Mouse (Mus musculus) embryonic facial prominence, embryonic 15.5 days (tissue): ENCODE results near the gene Irgq. TPM values are rescaled to one million over a fixed set of nuclear protein-coding genes. Genes with fewer than 3 reads are reported as not detected.
A peak's percentile ranks its signal among the peaks of the same experiment; 100 is the strongest.

Source experiments
- ATAC-seq: fragments of 200-750 bp; cut with Nextera tagmentation; 2 replicates; pipeline ENCODE4 v1.8.0; 2017; ENCODE audit warnings: low read depth, moderate TSS enrichment; ENCODE audit not compliant: insufficient number of reproducible peaks, low FRiP score, low TSS enrichment
- H3K27ac ChIP-seq: fragments of 300-500 bp; sonication (generic); replicated peaks from 2 replicates; pipeline ENCODE4 v1.5.1; 2015; ENCODE audit warnings: mild to moderate bottlenecking, inconsistent platforms
- H3K27me3 ChIP-seq: fragments of 300-500 bp; sonication (generic); 2 replicates; pipeline ENCODE4 v1.6.1; 2015; ENCODE audit warnings: inconsistent platforms
- H3K36me3 ChIP-seq: fragments of 300-500 bp; sonication (generic); 2 replicates; pipeline ENCODE4 v1.6.1; 2015; ENCODE audit warnings: mild to moderate bottlenecking, inconsistent platforms
- H3K4me1 ChIP-seq: fragments of 300-500 bp; sonication (generic); 2 replicates; pipeline ENCODE4 v1.6.1; 2015; ENCODE audit warnings: inconsistent platforms
- H3K4me2 ChIP-seq: fragments of 300-500 bp; sonication (generic); replicated peaks from 2 replicates; pipeline ENCODE4 v1.6.1; 2015; ENCODE audit warnings: mild to moderate bottlenecking, inconsistent platforms
- H3K4me3 ChIP-seq: fragments of 300-500 bp; sonication (generic); replicated peaks from 2 replicates; pipeline ENCODE4 v1.5.1; 2015; ENCODE audit warnings: mild to moderate bottlenecking, inconsistent platforms
- H3K9ac ChIP-seq: fragments of 300-500 bp; sonication (generic); 2 replicates; pipeline ENCODE4 v1.6.1; 2015; ENCODE audit warnings: inconsistent platforms
- H3K9me3 ChIP-seq: fragments of 300-500 bp; sonication (generic); replicated peaks from 2 replicates; pipeline ENCODE4 v1.6.1; 2016; ENCODE audit warnings: inconsistent platforms
- WGBS: fragments of 180-500 bp; shearing (Covaris S2); methylation state at CpG from one replicate; pipeline ENCODE4 v1.1.7; 2015; 5-methylcytosine and 5-hydroxymethylcytosine counted together
- polyA plus RNA-seq: library from polyadenylated mRNA; unstranded; fragments of >200 nt; fragmentation: Nextera tagmentation; extraction: Ambion mirVana; gene quantifications from 2 replicates; pipeline ENCODE4 v1.2.1, GENCODE M21; 2015

Irgq gene
- polyA plus RNA-seq, 1 experiment from 2014 or later: 11.2 TPM

DNA sequence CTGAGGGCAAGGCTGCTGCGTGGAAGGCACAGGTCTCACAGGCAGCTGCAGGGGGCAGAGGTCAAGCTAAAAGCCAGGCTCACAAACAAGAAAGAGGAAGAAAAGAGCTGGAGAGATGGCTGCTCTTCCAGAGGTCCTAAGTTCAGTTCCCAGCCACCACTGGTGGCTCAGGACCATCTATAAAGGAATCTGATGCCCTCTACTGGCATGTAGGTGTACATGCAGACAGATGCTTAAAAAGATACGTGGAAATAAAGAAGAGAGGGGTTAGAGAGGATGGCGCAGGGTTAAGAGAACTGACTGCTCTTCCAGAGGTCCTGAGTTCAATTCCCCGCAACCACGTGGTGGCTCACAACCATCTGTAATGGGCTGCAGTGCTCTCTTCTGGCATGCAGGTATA is 42.0 kb downstream of the Irgq start:
- peaks cover 46% of the 10 kb centered on the region for H3K36me3 ChIP-seq
- WGBS: 60% methylated on average over 5 of the region's 5 CpGs
- H3K4me2 ChIP-seq: no peak overlapping the region
- H3K27me3 ChIP-seq: no peaks in the 10 kb centered on the region
- H3K9ac ChIP-seq: no peak overlapping the region
- no peak for ATAC-seq
- no peaks in the 10 kb centered on the region for H3K9me3 ChIP-seq
- no peaks in the 10 kb centered on the region for H3K4me1 ChIP-seq
- no peak overlapping the region for H3K27ac ChIP-seq
- no peak overlapping the region for H3K4me3 ChIP-seq

DNA sequence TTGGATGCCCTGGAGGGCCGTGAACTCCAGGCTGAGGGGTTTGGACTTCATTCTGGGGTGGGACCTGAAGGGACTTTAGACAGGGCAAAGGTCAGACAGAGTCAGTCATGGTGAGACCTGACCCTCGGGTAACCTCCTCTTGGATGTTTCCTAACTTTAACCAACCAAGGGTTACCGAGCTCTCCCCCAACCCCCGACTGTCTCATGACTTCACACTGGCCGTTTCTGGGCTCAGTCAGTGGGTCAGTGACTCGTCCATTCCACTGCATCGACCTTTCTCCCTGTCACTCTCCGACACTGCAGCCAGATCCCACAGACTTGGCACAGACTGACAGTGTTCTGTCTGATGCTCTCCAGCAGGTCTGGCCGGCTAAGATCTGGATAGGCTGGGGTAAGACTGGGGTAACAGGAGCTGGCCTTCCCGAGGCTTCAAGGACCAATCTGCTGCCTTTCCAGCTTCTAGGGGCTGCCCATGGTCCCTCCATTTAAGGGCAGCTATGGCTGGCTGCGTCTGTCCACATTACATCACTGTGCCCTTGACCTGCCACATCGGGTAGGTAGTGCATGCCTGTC is 43.8 kb downstream of the Irgq start:
- Histone ChIP-seq H3K9ac (no peak overlapping the region), H3K4me3 (no peak overlapping the region), H3K27ac (no peak overlapping the region), H3K36me3 (peaks cover 33% of the 10 kb centered on the region), H3K4me1 (no peaks in the 10 kb centered on the region), H3K4me2 (no peak overlapping the region), H3K27me3 (no peaks in the 10 kb centered on the region), H3K9me3 (no peaks in the 10 kb centered on the region)
- WGBS: 49% methylated on average over 12 of the region's 12 CpGs
- no peak for ATAC-seq

DNA sequence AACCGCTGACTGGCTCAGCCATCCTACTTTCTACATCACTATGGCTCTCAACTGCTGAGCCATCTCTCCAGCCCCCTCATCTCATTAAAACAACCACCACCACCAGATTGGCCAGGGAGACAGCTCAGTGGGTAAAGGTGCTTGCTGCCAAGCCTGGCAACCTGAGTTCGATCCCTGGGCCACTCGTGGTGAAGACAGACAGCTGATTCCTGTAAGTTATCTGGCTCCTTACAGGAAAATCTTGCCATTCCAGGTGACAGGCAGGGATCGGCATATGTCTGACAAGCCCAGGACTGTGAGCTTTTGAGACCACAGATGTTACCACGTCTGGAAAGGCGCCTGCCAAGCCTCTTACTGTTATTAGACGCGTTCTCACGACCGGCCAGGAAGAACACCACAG is 47.3 kb downstream of the Irgq start:
- no peak overlapping the region for H3K4me3 ChIP-seq
- no peak for ATAC-seq
- no peak overlapping the region for H3K27ac ChIP-seq
- no peaks in the 10 kb centered on the region for H3K9me3 ChIP-seq
- H3K4me2 ChIP-seq: no peak overlapping the region
- H3K4me1 ChIP-seq: no peaks in the 10 kb centered on the region
- H3K36me3 ChIP-seq: peaks cover 6% of the 10 kb centered on the region
- no peaks in the 10 kb centered on the region for H3K27me3 ChIP-seq
- WGBS: 86% methylated on average over 10 of the region's 10 CpGs
- H3K9ac ChIP-seq: no peak overlapping the region

DNA sequence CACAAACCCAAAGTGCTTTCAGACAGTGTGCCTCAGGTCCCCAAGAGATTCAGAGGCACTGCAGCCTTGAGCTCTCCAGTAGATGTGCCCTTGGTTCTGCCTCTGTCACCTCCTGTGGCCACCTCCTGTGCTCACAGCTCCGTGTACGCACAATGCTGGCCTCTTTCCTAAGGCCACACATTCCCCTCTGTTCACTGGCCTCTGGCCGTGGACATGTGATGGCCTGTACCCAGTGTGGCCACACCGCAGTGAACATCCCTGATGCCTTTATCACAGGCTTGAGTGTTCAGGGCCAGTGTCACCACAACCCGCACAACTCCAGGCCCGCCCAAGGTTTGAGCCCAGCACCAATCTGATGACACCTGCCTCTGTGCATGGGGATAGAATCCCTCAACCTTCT is 54.4 kb downstream of the Irgq start:
- Histone ChIP-seq H3K27ac (no peak overlapping the region), H3K9me3 (no peaks in the 10 kb centered on the region), H3K36me3 (no peaks in the 10 kb centered on the region), H3K9ac (no peak overlapping the region), H3K27me3 (peaks cover 23% of the 10 kb centered on the region), H3K4me2 (no peak overlapping the region), H3K4me3 (no peak overlapping the region), H3K4me1 (peaks cover 10% of the 10 kb centered on the region)
- WGBS: 89% methylated on average over 6 of the region's 6 CpGs
- no peak for ATAC-seq

DNA sequence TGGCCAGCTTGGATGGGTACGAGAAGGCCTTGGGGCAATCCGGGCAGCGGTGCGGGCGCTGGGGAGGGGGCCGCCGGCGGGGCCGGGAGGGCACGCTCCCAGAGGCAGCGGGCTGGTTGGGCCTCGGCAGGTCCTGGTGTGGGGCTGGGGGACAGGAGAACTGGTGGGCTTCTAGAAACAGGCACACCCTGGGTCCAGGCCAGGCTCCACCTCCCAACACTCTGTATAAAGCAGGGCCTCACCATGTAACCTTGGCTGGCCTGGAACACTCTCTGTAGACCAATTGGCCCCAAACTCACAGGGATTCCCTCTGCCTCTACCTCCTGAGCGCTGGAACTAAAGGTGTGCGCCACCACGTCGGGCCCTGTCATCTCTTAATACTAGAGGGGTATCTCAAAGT is 55.5 kb downstream of the Irgq start:
- no peak overlapping the region for H3K4me3 ChIP-seq
- no peak overlapping the region for H3K9ac ChIP-seq
- peaks cover 10% of the 10 kb centered on the region for H3K4me1 ChIP-seq
- no peak for ATAC-seq
- peaks cover 23% of the 10 kb centered on the region for H3K27me3 ChIP-seq
- H3K27ac ChIP-seq: no peak overlapping the region
- H3K9me3 ChIP-seq: no peaks in the 10 kb centered on the region
- WGBS: 33% methylated on average over 16 of the region's 16 CpGs
- H3K4me2 ChIP-seq: no peak overlapping the region
- no peaks in the 10 kb centered on the region for H3K36me3 ChIP-seq

DNA sequence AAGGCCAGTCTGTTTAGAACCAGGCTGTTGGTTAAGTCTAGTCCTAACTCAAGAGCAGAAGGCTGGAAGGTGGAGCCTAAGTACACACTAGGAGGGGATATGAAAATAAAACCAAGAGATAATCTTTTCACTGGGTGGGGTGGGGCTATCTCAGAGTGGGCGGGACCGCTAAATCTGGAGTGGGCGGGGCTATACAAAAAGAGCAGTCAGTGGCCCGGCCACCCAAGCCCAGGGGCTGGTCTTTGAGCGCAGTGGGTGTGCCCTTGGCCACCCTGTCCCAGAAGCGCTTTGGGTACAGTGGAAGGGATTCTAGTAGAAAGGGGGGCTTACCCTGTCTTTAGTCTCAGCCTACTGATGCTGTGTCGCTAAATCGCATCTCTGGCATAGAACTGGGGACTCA is 56.3 kb downstream of the Irgq start:
- peaks cover 10% of the 10 kb centered on the region for H3K4me1 ChIP-seq
- H3K4me3 ChIP-seq: peak overlapping the region; percentile 60
- ATAC-seq: 0 out of 2 replicates have a peak, but pooled peaks have one; percentile 41
- WGBS: 7% methylated on average over 8 of the region's 8 CpGs
- H3K4me2 ChIP-seq: peak overlapping the region; percentile 71
- H3K27me3 ChIP-seq: peaks cover 23% of the 10 kb centered on the region
- H3K27ac ChIP-seq: peak overlapping the region; percentile 29; the same call in 1 of the 2 replicates
- no peaks in the 10 kb centered on the region for H3K9me3 ChIP-seq
- no peaks in the 10 kb centered on the region for H3K36me3 ChIP-seq
- no peak overlapping the region for H3K9ac ChIP-seq

DNA sequence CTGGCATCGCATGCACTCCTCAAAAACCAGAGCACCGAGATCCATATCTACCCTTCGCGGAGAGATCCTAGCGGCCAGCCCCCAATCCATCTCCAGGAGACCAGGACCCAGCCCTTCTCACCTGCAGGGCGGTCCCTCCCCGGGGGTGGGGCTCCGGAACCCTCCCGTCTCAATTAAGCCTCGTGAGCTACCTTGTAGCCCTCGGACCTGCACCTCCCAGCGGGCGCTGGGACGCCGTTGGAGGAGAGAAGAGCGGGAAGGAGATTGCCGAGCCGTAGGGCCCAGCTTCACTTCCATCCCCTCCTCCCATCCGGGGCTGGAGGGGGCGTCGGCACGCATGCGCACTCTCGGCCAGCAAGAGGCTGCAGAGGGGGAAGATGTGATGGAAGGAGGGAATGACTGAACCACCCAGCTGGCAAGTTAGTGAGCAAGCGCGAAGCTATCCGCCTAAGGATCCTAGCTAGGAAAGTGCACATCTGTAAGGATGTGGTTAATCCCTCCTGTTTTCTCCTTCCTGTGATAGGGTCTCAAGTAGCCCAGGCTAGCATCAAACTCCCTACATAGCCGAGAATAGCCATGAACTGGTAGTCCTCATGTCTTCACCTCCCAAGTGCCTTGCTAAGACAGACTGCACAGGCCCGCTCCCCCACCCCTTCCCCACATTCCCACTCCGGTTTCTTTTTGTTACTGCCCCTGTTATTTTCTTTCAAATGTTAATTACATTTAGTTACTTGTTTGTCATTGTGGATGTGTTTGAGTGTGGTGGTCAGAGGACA is 57.0 kb downstream of the Irgq start, which contains the start of the genes Ethe1 and Zfp575:
Gene Ethe1, plus strand, starts transcription at position 214 of the 776 bp plus-strand sequence.
Gene Zfp575, minus strand, starts transcription at position 312 of the 776 bp plus-strand sequence.
- peak; percentile 67 for ATAC-seq
- peak within 1 kb of the TSS; percentile 60 for H3K4me3 ChIP-seq
- no peaks in the 10 kb centered on the region for H3K36me3 ChIP-seq
- H3K4me1 ChIP-seq: peaks cover 10% of the 10 kb centered on the region
- H3K9me3 ChIP-seq: no peaks in the 10 kb centered on the region
- H3K9ac ChIP-seq: peak within 1 kb of the TSS; percentile 39
- H3K27ac ChIP-seq: peak within 1 kb of the TSS; percentile 29; the same call in 1 of the 2 replicates
- 7% methylated on average over 30 of the region's 30 CpGs for WGBS
- peak within 1 kb of the TSS; percentile 71 for H3K4me2 ChIP-seq
- peaks cover 23% of the 10 kb centered on the region for H3K27me3 ChIP-seq

Other genes starting within 250 kb of the Irgq start
- 41.6 and 45.6 TPM in 2 replicates for gene Zfp61, start 229.5 kb upstream of the Irgq start, polyA plus RNA-seq
- gene Zfp94, start 214.0 kb upstream of the Irgq start, polyA plus RNA-seq: 13.7 and 14.5 TPM in 2 replicates
- gene Tescl, start 196.8 kb upstream of the Irgq start, polyA plus RNA-seq: not detected in 2 replicates
- 30.8 and 40.2 TPM in 2 replicates for gene Lypd5, start 181.5 kb upstream of the Irgq start, polyA plus RNA-seq
- 3.1 and 4.0 TPM in 2 replicates for gene Kcnn4, start 160.4 kb upstream of the Irgq start, polyA plus RNA-seq
- gene Smg9, start 131.1 kb upstream of the Irgq start, polyA plus RNA-seq: 24.8 and 27.6 TPM in 2 replicates
- 0.21 TPM in 1 of 2 replicates, not detected in the other for gene Irgc1, start 78.4 kb upstream of the Irgq start, polyA plus RNA-seq
- gene Plaur, start 68.2 kb upstream of the Irgq start, polyA plus RNA-seq: 8.8 and 12.6 TPM in 2 replicates
- gene Cadm4, start 48.7 kb upstream of the Irgq start, polyA plus RNA-seq: 7.5 and 8.0 TPM in 2 replicates
- 65.9 and 69.2 TPM in 2 replicates for gene Zfp428, start 23.7 kb upstream of the Irgq start, polyA plus RNA-seq
- 0.62 and 0.72 TPM in 2 replicates for gene AC161166.1, start 18.2 kb upstream of the Irgq start, polyA plus RNA-seq
- gene Pinlyp, start 15.4 kb downstream of the Irgq start, polyA plus RNA-seq: 9.4 and 16.4 TPM in 2 replicates
- 122 and 127 TPM in 2 replicates for gene Xrcc1, start 15.6 kb downstream of the Irgq start, polyA plus RNA-seq
- 27.3 and 27.8 TPM in 2 replicates for gene Ethe1, start 56.9 kb downstream of the Irgq start, polyA plus RNA-seq
- gene Zfp575, start 57.0 kb downstream of the Irgq start, polyA plus RNA-seq: 6.9 and 7.9 TPM in 2 replicates
- gene Phldb3, start 80.1 kb downstream of the Irgq start, polyA plus RNA-seq: 1.1 and 1.4 TPM in 2 replicates
- 94.6 and 109 TPM in 2 replicates for gene Lypd3, start 105.9 kb downstream of the Irgq start, polyA plus RNA-seq
- not detected in 2 replicates for gene Tex101, start 146.0 kb downstream of the Irgq start, polyA plus RNA-seq
- not detected in 2 replicates for gene BC049730, start 178.6 kb downstream of the Irgq start, polyA plus RNA-seq
- not detected in 2 replicates for gene Gm4763, start 196.2 kb downstream of the Irgq start, polyA plus RNA-seq
- gene Cd177, start 229.6 kb downstream of the Irgq start, polyA plus RNA-seq: 0.66 and 1.3 TPM in 2 replicates
- gene Ceacam10, start 246.5 kb downstream of the Irgq start, polyA plus RNA-seq: 0.35 TPM in 2 replicates